Mouse (Mus musculus) retina, adult 2 months (tissue): ENCODE measurements at regions not wholly inside any gene's neighbourhood (a gene's known extent, or its start where the extent isn't known, plus 50 kb on each side); places are given as distances from the start of the nearest gene placed in this dataset.
A peak's percentile ranks its signal among the peaks of the same experiment; 100 is the strongest.

ENCODE experiments used
- DNase-seq: peaks from one replicate; pipeline ENCODE4 v3.0.0-alpha.2; 2012; ENCODE audit warnings: low read depth, low spot score

GRCm38 (mm10) chr11:39733434-39734076 is 961.4 kb downstream of the Mat2b start:
- no peak for DNase-seq

GRCm38 (mm10) chr11:39723621-39724020 is 971.4 kb downstream of the Mat2b start:
- DNase-seq: no peak

GRCm38 (mm10) chr11:39678521-39678920 is 1016.5 kb downstream of the Mat2b start:
- DNase-seq: no peak

GRCm38 (mm10) chr11:39653595-39653994 is 1041.4 kb downstream of the Mat2b start:
- DNase-seq: no peak

GRCm38 (mm10) chr11:39619356-39619755 is 1075.6 kb downstream of the Mat2b start:
- DNase-seq: no peak

- DNase-seq: no peak
These were observed 1079.2 kb downstream of the Mat2b start for GRCm38 (mm10) chr11:39615843-39616242.

- DNase-seq: no peak
These were observed 1098.5 kb downstream of the Mat2b start for GRCm38 (mm10) chr11:39596479-39596878.

GRCm38 (mm10) chr11:39588641-39589385 is 1106.2 kb downstream of the Mat2b start:
- DNase-seq: peak; percentile 36

GRCm38 (mm10) chr11:39558287-39558686 is 1136.7 kb downstream of the Mat2b start:
- no peak for DNase-seq

GRCm38 (mm10) chr11:39550066-39550465 is 1144.9 kb downstream of the Mat2b start:
- no peak for DNase-seq

GRCm38 (mm10) chr11:39524866-39525649 is 1169.9 kb downstream of the Mat2b start:
- DNase-seq: no peak

GRCm38 (mm10) chr11:39495253-39495652 is 1199.8 kb downstream of the Mat2b start:
- no peak for DNase-seq

GRCm38 (mm10) chr11:39477136-39477535 is 1217.9 kb downstream of the Mat2b start:
- DNase-seq: no peak

- no peak for DNase-seq
These were observed 1241.6 kb downstream of the Mat2b start for GRCm38 (mm10) chr11:39453329-39453952.

GRCm38 (mm10) chr11:39446374-39446773 is 1248.6 kb downstream of the Mat2b start:
- DNase-seq: no peak

- no peak for DNase-seq
These were observed 1283.3 kb downstream of the Mat2b start for GRCm38 (mm10) chr11:39411691-39412090.

- no peak for DNase-seq
These were observed 1283.8 kb downstream of the Mat2b start for GRCm38 (mm10) chr11:39411182-39411581.

- DNase-seq: no peak
These were observed 1330.2 kb downstream of the Mat2b start for GRCm38 (mm10) chr11:39364827-39365226.

- DNase-seq: no peak
These were observed 1344.4 kb downstream of the Mat2b start for GRCm38 (mm10) chr11:39350616-39351015.
